Mouse (Mus musculus): ENCODE data around the gene Naip2. TPM values are rescaled to one million over a fixed set of nuclear protein-coding genes. Genes with fewer than 3 reads are reported as not detected.

Naip2 gene
- total and polyA plus RNA-seq, 3 experiments = 2.4 to 4.0 TPM; not detected in 1

DNA sequence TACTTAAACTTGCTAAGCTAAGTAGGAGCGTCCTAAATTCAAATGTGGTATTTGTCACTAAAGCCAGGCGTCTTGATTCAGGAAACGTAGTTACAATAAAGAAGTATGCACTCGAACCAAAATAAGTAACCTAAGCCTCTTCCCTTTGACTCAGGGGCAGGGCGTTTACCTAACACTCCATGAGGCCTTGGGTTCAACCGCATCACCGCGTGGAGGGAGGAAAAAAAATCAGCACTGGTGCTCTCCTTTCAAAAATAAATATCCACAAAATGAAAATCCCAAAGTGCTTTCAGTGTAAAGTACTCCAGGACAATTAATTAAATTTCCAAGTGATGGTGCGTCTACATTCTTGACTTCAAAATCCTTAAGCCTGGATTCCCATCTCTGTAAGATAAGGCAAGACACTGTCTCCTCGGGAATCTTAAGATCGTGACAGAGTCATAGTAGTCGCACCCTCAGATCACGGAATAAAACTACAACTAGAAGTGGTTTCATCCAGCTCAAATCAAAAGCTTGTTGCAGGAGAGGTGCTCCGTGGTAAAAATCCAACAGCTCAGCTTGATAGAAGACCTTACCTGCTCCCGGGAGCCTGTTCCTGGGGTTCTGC is 98.7 kb downstream of the Naip2 start:
- Histone ChIP-seq H3K4me3 (ENCODE audit: control insufficient read depth in 1 of 2, insufficient read depth in 1 of 2, low read depth in 2 of 2, low read length in 2 of 2) (peak overlapping the region; percentile 75 to 100), H3K27me3 (ENCODE audit: control insufficient read depth in 1 of 2, insufficient read depth in 2 of 2, low read length in 2 of 2) (no peaks in the 10 kb centered on the region), H3K4me1 (ENCODE audit: control insufficient read depth in 1 of 2, insufficient read depth in 2 of 2, low read length in 2 of 2) (peaks cover 24% of the 10 kb centered on the region in 2 experiments), H3K9ac (ENCODE audit: control insufficient read depth, low read depth, low read length, poor library complexity, severe bottlenecking) (peak overlapping the region; percentile 75), H3K9me3 (replicated peaks; ENCODE audit: insufficient read depth, low read length) (no peaks in the 10 kb centered on the region), H3K79me2 (ENCODE audit: control insufficient read depth, insufficient read depth, low read length, poor library complexity) (peaks cover 37% of the 10 kb centered on the region), H3K27ac (ENCODE audit: control insufficient read depth, low read depth, low read length) (peak overlapping the region; percentile 59), H3K36me3 (ENCODE audit: control insufficient read depth in 1 of 2, insufficient read depth in 2 of 2, low read length in 2 of 2) (peaks cover 6 to 31% of the 10 kb centered on the region in 2 experiments)
- TF ChIP-seq MYC (IDR thresholded peaks at IDR 0.05; ENCODE audit: low read depth, low read length) (peak; percentile 63; the same call in 1 of the 2 replicates), GATA1 (IDR thresholded peaks at IDR 0.05; ENCODE audit: low read depth, low read length) (peak; percentile 13; the same call in 1 of the 2 replicates), SIN3A (IDR thresholded peaks at IDR 0.05; ENCODE audit: low read length) (peak; percentile 8; the same call in 1 of the 2 replicates), ZKSCAN1 (IDR thresholded peaks at IDR 0.05; ENCODE audit: low read depth, low read length) (no peak), CHD1 (IDR thresholded peaks at IDR 0.05; ENCODE audit: low read depth, low read length) (no peak), MXI1 (IDR thresholded peaks at IDR 0.05; ENCODE audit: low read depth, low read length) (peak; percentile 57; the same call in 1 of the 2 replicates), MAX (IDR thresholded peaks at IDR 0.05; ENCODE audit: low read length) (peak; percentile 54; the same call in 1 of the 2 replicates)
- DNase-seq (ENCODE audit: low read depth, low spot score) = peak; percentile 70

GRCm38 (mm10) chr13:100098808-100099207 is 103.1 kb downstream of the Naip2 start:
- no peak overlapping the region for H3K27ac ChIP-seq (ENCODE audit: control insufficient read depth, low read depth, low read length)
- peaks cover 19 to 24% of the 10 kb centered on the region in 2 experiments for H3K4me1 ChIP-seq (ENCODE audit: control insufficient read depth in 1 of 2, insufficient read depth in 2 of 2, low read length in 2 of 2)
- peaks cover 25 to 30% of the 10 kb centered on the region in 2 experiments for H3K36me3 ChIP-seq (ENCODE audit: control insufficient read depth in 1 of 2, insufficient read depth in 2 of 2, low read length in 2 of 2)
- H3K4me3 ChIP-seq (ENCODE audit: control insufficient read depth in 1 of 2, insufficient read depth in 1 of 2, low read depth in 2 of 2, low read length in 2 of 2) = peak overlapping the region in 1 of 2 experiments; percentile 16; a peak in 1 of 4 replicates
- H3K27me3 ChIP-seq (ENCODE audit: control insufficient read depth in 1 of 2, insufficient read depth in 2 of 2, low read length in 2 of 2) = no peaks in the 10 kb centered on the region
- H3K79me2 ChIP-seq (ENCODE audit: control insufficient read depth, insufficient read depth, low read length, poor library complexity) = peaks cover 40% of the 10 kb centered on the region
- DNase-seq (ENCODE audit: low read depth, low spot score) = peak; percentile 75
- H3K9me3 ChIP-seq (replicated peaks; ENCODE audit: insufficient read depth, low read length) = no peaks in the 10 kb centered on the region
- H3K9ac ChIP-seq (ENCODE audit: control insufficient read depth, low read depth, low read length, poor library complexity, severe bottlenecking) = no peak overlapping the region
- no peak for TF ChIP-seq SMC3 (IDR thresholded peaks at IDR 0.05; ENCODE audit: low read depth, low read length)
- no peak for TF ChIP-seq E2F4 (IDR thresholded peaks at IDR 0.05; ENCODE audit: borderline replicate concordance, low read depth, low read length)
- no peak for TF ChIP-seq BHLHE40 (IDR thresholded peaks at IDR 0.05; ENCODE audit: borderline replicate concordance, low read depth, low read length)
- TF ChIP-seq USF1 (IDR thresholded peaks at IDR 0.05; ENCODE audit: low read depth, low read length) = no peak
- no peak for TF ChIP-seq NRF1 (IDR thresholded peaks at IDR 0.05; ENCODE audit: insufficient read depth, low read depth, low read length, poor library complexity, severe bottlenecking)
- TF ChIP-seq ZC3H11A (IDR thresholded peaks at IDR 0.05; ENCODE audit: low read depth, low read length) = no peak
- no peak for TF ChIP-seq CTCF (IDR thresholded peaks at IDR 0.05 in 2 of 3, conservative IDR thresholded peaks at IDR 0.05 in 1 of 3; ENCODE audit: control insufficient read depth in 1 of 3, insufficient read depth in 1 of 3, low read depth in 2 of 3, low read length in 3 of 3, poor library complexity in 1 of 3, severe bottlenecking in 1 of 3)
- TF ChIP-seq TAL1 (IDR thresholded peaks at IDR 0.05; ENCODE audit: low read length) = peak; percentile 20; the same call in 1 of the 2 replicates
- TF ChIP-seq ZMIZ1 (IDR thresholded peaks at IDR 0.05; ENCODE audit: low read depth, low read length) = no peak
- TF ChIP-seq SIN3A (IDR thresholded peaks at IDR 0.05; ENCODE audit: low read length) = peak; percentile 50; the same call in 1 of the 2 replicates
- TF ChIP-seq ETS1 (IDR thresholded peaks at IDR 0.05; ENCODE audit: low read depth, low read length) = 0 out of 2 replicates have a peak, but pooled peaks have one; percentile 32
- TF ChIP-seq HCFC1 (IDR thresholded peaks at IDR 0.05; ENCODE audit: low read depth, low read length) = no peak
- no peak for TF ChIP-seq MYB (IDR thresholded peaks at IDR 0.05; ENCODE audit: low read depth, low read length)
- TF ChIP-seq CHD2 (IDR thresholded peaks at IDR 0.05; ENCODE audit: low read length) = no peak
- no peak for TF ChIP-seq CHD1 (IDR thresholded peaks at IDR 0.05; ENCODE audit: low read depth, low read length)
- TF ChIP-seq GATA1 (IDR thresholded peaks at IDR 0.05; ENCODE audit: low read depth, low read length) = peak; percentile 81
- no peak for TF ChIP-seq JUND (IDR thresholded peaks at IDR 0.05; ENCODE audit: low read depth, low read length)
- no peak for TF ChIP-seq POLR2A (IDR thresholded peaks at IDR 0.05; ENCODE audit: control insufficient read depth in 1 of 2, insufficient read depth in 1 of 2, low read depth in 1 of 2, low read length in 2 of 2, poor library complexity in 1 of 2)
- TF ChIP-seq ZNF384 (IDR thresholded peaks at IDR 0.05; ENCODE audit: low read depth, low read length) = no peak
- TF ChIP-seq MXI1 (IDR thresholded peaks at IDR 0.05; ENCODE audit: low read depth, low read length) = peak; percentile 51; the same call in 1 of the 2 replicates
- peak; percentile 64; the same call in 1 of the 2 replicates for TF ChIP-seq MAZ (IDR thresholded peaks at IDR 0.05; ENCODE audit: low read depth, low read length)
- no peak for TF ChIP-seq POLR2AphosphoS5 (IDR thresholded peaks at IDR 0.05; ENCODE audit: borderline replicate concordance, low read depth, low read length)
- no peak for TF ChIP-seq RAD21 (IDR thresholded peaks at IDR 0.05; ENCODE audit: low read depth, low read length)
- peak; percentile 51 for TF ChIP-seq TCF12 (IDR thresholded peaks at IDR 0.05; ENCODE audit: low read depth, low read length)
- no peak for TF ChIP-seq MAFK (IDR thresholded peaks at IDR 0.05; ENCODE audit: borderline replicate concordance, low read depth, low read length)
- no peak for TF ChIP-seq ZKSCAN1 (IDR thresholded peaks at IDR 0.05; ENCODE audit: low read depth, low read length)
- no peak for TF ChIP-seq GABPA (IDR thresholded peaks at IDR 0.05; ENCODE audit: low read depth, low read length)
- TF ChIP-seq USF2 (IDR thresholded peaks at IDR 0.05; ENCODE audit: borderline replicate concordance in 1 of 2, insufficient read depth in 1 of 2, low read depth in 1 of 2, low read length in 2 of 2) = no peak

Data from MEL (cell line).